8 mouse cellular contexts compared by ENCODE assay signal in genomic region chr13:37453203-37453602, GRCm38 (mm10).
A peak's percentile ranks its signal among the peaks of the same experiment; 100 is the strongest.
DNase-seq lines count a peak whose midpoint lies in the region; ATAC-seq and TF ChIP-seq lines count a peak whose summit lies in the region.

No protein-coding gene starts in this region.

- H3K4me2 ChIP-seq in embryonic facial prominence, embryonic 15.5 days (replicated peaks) = peak overlapping the region; percentile 64
- peak overlapping the region; percentile 70 for H3K4me2 ChIP-seq in heart, embryonic 12.5 days
- H3K4me2 ChIP-seq in kidney, embryonic 16.5 days (replicated peaks; ENCODE audit: low read depth, low read length) = peak overlapping the region; percentile 63
- H3K4me2 ChIP-seq in liver, embryonic 11.5 days = peak overlapping the region; percentile 71
- peak overlapping the region; percentile 47 for H3K4me2 ChIP-seq in myocyte (ENCODE audit: low read depth)

- H3K27ac ChIP-seq in bone marrow macrophage, adult 2 months (ENCODE audit: insufficient read depth, low read depth, low read length) = no peak overlapping the region
- peak overlapping the region; percentile 69 for H3K27ac ChIP-seq in embryonic facial prominence, embryonic 15.5 days (replicated peaks)
- H3K27ac ChIP-seq in heart, embryonic 12.5 days (ENCODE audit: poor library complexity, severe bottlenecking) = no peak overlapping the region
- H3K27ac ChIP-seq in kidney, embryonic 16.5 days (ENCODE audit: low read length) = peak overlapping the region; percentile 93; the same call in 1 of the 2 replicates
- H3K27ac ChIP-seq in liver, embryonic 11.5 days (ENCODE audit: low read depth, low read length) = no peak overlapping the region

- H3K4me1 ChIP-seq in bone marrow macrophage, adult 2 months (ENCODE audit: control insufficient read depth, insufficient read depth, low read length) = peaks cover 43% of the 10 kb centered on the region
- peaks cover 47% of the 10 kb centered on the region for H3K4me1 ChIP-seq in embryonic facial prominence, embryonic 15.5 days
- peaks cover 63% of the 10 kb centered on the region for H3K4me1 ChIP-seq in heart, embryonic 12.5 days (replicated peaks)
- peaks cover 65% of the 10 kb centered on the region for H3K4me1 ChIP-seq in kidney, embryonic 16.5 days (ENCODE audit: insufficient read depth, low read length)
- peaks cover 34% of the 10 kb centered on the region for H3K4me1 ChIP-seq in liver, embryonic 11.5 days (replicated peaks; ENCODE audit: control insufficient read depth, insufficient read depth, low read length)

- H3K27me3 ChIP-seq in embryonic facial prominence, embryonic 15.5 days = no peaks in the 10 kb centered on the region
- H3K27me3 ChIP-seq in heart, embryonic 12.5 days (replicated peaks) = no peaks in the 10 kb centered on the region
- no peaks in the 10 kb centered on the region for H3K27me3 ChIP-seq in kidney, embryonic 16.5 days (ENCODE audit: insufficient read depth, low read length)
- no peaks in the 10 kb centered on the region for H3K27me3 ChIP-seq in liver, embryonic 11.5 days (replicated peaks; ENCODE audit: control insufficient read depth, insufficient read depth, low read length)
- H3K27me3 ChIP-seq in myocyte (ENCODE audit: control insufficient read depth, insufficient read depth, insufficient read length) = no peaks in the 10 kb centered on the region

- no peak overlapping the region for H3ac ChIP-seq in myocyte (ENCODE audit: control insufficient read depth, insufficient read length)

- ATAC-seq in embryonic facial prominence, embryonic 15.5 days (ENCODE audit: insufficient number of reproducible peaks, low FRiP score, low TSS enrichment, low read depth) = no peak
- peak; percentile 74; the same call in 1 of the 2 replicates for ATAC-seq in heart, embryonic 12.5 days (ENCODE audit: insufficient number of reproducible peaks, low FRiP score)
- ATAC-seq in kidney, embryonic 16.5 days (ENCODE audit: low FRiP score, low TSS enrichment) = peak; percentile 21; the same call in 1 of the 2 replicates
- peak; percentile 56 for ATAC-seq in liver, embryonic 11.5 days (replicated peaks; ENCODE audit: low FRiP score)

- H3K9ac ChIP-seq in embryonic facial prominence, embryonic 15.5 days = no peak overlapping the region
- H3K9ac ChIP-seq in heart, embryonic 12.5 days = no peak overlapping the region
- peak overlapping the region; percentile 66 for H3K9ac ChIP-seq in kidney, embryonic 16.5 days (replicated peaks; ENCODE audit: low read length)
- no peak overlapping the region for H3K9ac ChIP-seq in liver, embryonic 11.5 days (ENCODE audit: low read depth, low read length)

- peak; percentile 76 for TF ChIP-seq CTCF in bone marrow macrophage, adult 2 months (IDR thresholded peaks at IDR 0.05; ENCODE audit: low read depth, low read length)

- no peak for TF ChIP-seq POLR2A in bone marrow macrophage, adult 2 months (IDR thresholded peaks at IDR 0.05; ENCODE audit: borderline replicate concordance, low read depth, low read length)
- no peak for TF ChIP-seq POLR2A in myocyte (IDR thresholded peaks at IDR 0.05; ENCODE audit: insufficient read length, low read depth)

- H3K36me3 ChIP-seq in embryonic facial prominence, embryonic 15.5 days = no peaks in the 10 kb centered on the region
- no peaks in the 10 kb centered on the region for H3K36me3 ChIP-seq in heart, embryonic 12.5 days
- no peaks in the 10 kb centered on the region for H3K36me3 ChIP-seq in kidney, embryonic 16.5 days (ENCODE audit: insufficient read depth, low read length)
- no peaks in the 10 kb centered on the region for H3K36me3 ChIP-seq in liver, embryonic 11.5 days (ENCODE audit: control insufficient read depth, insufficient read depth, low read length)
- H3K36me3 ChIP-seq in myocyte (ENCODE audit: control insufficient read depth, insufficient read depth) = no peaks in the 10 kb centered on the region

- peak; percentile 86 to 87 for DNase-seq in B cell, adult 2 months
- DNase-seq in liver, embryonic 11.5 days (ENCODE audit: low spot score) = peak; percentile 71
- peak; percentile 76 to 86 for DNase-seq in spleen, postnatal 4 days (ENCODE audit: low spot score in 2 of 2)

- WGBS in embryonic facial prominence, embryonic 15.5 days = 4% methylated on average over 13 of the region's 13 CpGs
- 3% methylated on average over 13 of the region's 13 CpGs for WGBS in heart, embryonic 12.5 days
- WGBS in kidney, embryonic 16.5 days = 4% methylated on average over 13 of the region's 13 CpGs
- WGBS in liver, embryonic 11.5 days = 1% methylated on average over 13 of the region's 13 CpGs

- no peaks in the 10 kb centered on the region for H3K79me2 ChIP-seq in myocyte (ENCODE audit: control insufficient read depth, insufficient read depth)

- no peaks in the 10 kb centered on the region for H3K9me3 ChIP-seq in embryonic facial prominence, embryonic 15.5 days (replicated peaks)
- H3K9me3 ChIP-seq in heart, embryonic 12.5 days (replicated peaks) = no peaks in the 10 kb centered on the region
- no peaks in the 10 kb centered on the region for H3K9me3 ChIP-seq in kidney, embryonic 16.5 days (ENCODE audit: low read length)
- no peaks in the 10 kb centered on the region for H3K9me3 ChIP-seq in liver, embryonic 11.5 days (ENCODE audit: control insufficient read depth, low read length)

- H3K4me3 ChIP-seq in bone marrow macrophage, adult 2 months (ENCODE audit: insufficient read depth, low read length) = no peak overlapping the region
- no peak overlapping the region for H3K4me3 ChIP-seq in embryonic facial prominence, embryonic 15.5 days (replicated peaks)
- H3K4me3 ChIP-seq in heart, embryonic 12.5 days = peak overlapping the region; percentile 39; the same call in 1 of the 2 replicates
- no peak overlapping the region for H3K4me3 ChIP-seq in kidney, embryonic 16.5 days (ENCODE audit: low read length)
- H3K4me3 ChIP-seq in liver, embryonic 11.5 days (ENCODE audit: low read depth, low read length) = peak overlapping the region; percentile 34; the same call in 1 of the 2 replicates
- H3K4me3 ChIP-seq in myocyte = no peak overlapping the region

TF ChIP-seq in myocyte, 11 proteins besides CTCF, POLR2A, EP300 and RAD21:
- TF ChIP-seq TCF12 (IDR thresholded peaks at IDR 0.05; ENCODE audit: insufficient read depth, poor library complexity, severe bottlenecking) = no peak
- TF ChIP-seq CEBPB (IDR thresholded peaks at IDR 0.05; ENCODE audit: insufficient read depth, poor library complexity, severe bottlenecking) = no peak
- TF ChIP-seq E2F4 (IDR thresholded peaks at IDR 0.05; ENCODE audit: insufficient read depth) = no peak
- TF ChIP-seq MYOG (IDR thresholded peaks at IDR 0.05; ENCODE audit: control insufficient read depth in 1 of 3, insufficient read depth in 1 of 3, insufficient read length in 2 of 3, low read depth in 2 of 3) = peak in 1 of 3 experiments; percentile 39
- peak in 1 of 3 experiments; percentile 3 for TF ChIP-seq MYOD1 (IDR thresholded peaks at IDR 0.05; ENCODE audit: control insufficient read depth in 1 of 3, insufficient read length in 2 of 3, low read depth in 2 of 3)

Comparison
In these comparisons a context has a peak if more than half of its experiments do, and no peak if none do; other contexts are left out.
1. H3K27ac ChIP-seq: peak in embryonic facial prominence, embryonic 15.5 days (single experiment) and kidney, embryonic 16.5 days (single experiment); none in bone marrow macrophage, adult 2 months (single experiment), heart, embryonic 12.5 days (single experiment) and liver, embryonic 11.5 days (single experiment).
2. H3K4me3 ChIP-seq: peak in heart, embryonic 12.5 days (single experiment) and liver, embryonic 11.5 days (single experiment); none in bone marrow macrophage, adult 2 months (single experiment), embryonic facial prominence, embryonic 15.5 days (single experiment), kidney, embryonic 16.5 days (single experiment) and myocyte (single experiment).
3. Peak in every context shown above with its lines, with median percentiles within 50 percentile points of each other: DNase-seq and H3K4me2 ChIP-seq.